Mouse (Mus musculus) small intestine, adult 2 months (tissue): Measurements from ENCODE around the gene Bub3.

ENCODE experiments used
- CTCF ChIP-seq: fragments of 200-500 bp; IDR thresholded peaks from 2 replicates; pipeline ENCODE4 v1.5.1; 2012; ENCODE audit warnings: low read depth, mild to moderate bottlenecking, control low read depth, inconsistent platforms, low read length, moderate library complexity, mixed read lengths; ENCODE audit not compliant: insufficient replicate concordance, insufficient read length; ENCODE audit errors: extremely low read depth
- POLR2A ChIP-seq: fragments of 200-500 bp; IDR thresholded peaks from 2 replicates; pipeline ENCODE4 v1.6.1; 2012; ENCODE audit warnings: low read depth, mild to moderate bottlenecking, control low read depth, inconsistent platforms, low read length, moderate library complexity

- TF ChIP-seq CTCF (no peak), POLR2A (no peak)
These were observed 8.6 kb upstream of the Bub3 start for GRCm38 (mm10) chr7:131551471-131551870.
